Mouse (Mus musculus) midbrain, embryonic 15.5 days (tissue): ENCODE results near the gene Hnrnpl. TPM values are rescaled to one million over a fixed set of nuclear protein-coding genes. Genes with fewer than 3 reads are reported as not detected.
"Not testable (repeated sequence)": the region's sequence is repeated elsewhere in the genome, so short reads cannot be mapped to it uniquely, and the experiment has no call there.

ENCODE experiments used
- ATAC-seq: fragments of 200-750 bp; cut with Nextera tagmentation; replicated peaks from 2 replicates; pipeline ENCODE4 v1.8.0; 2017; ENCODE audit warnings: moderate TSS enrichment
- H3K27ac ChIP-seq: fragments of 300-500 bp; sonication (generic); 2 replicates; pipeline ENCODE4 v1.5.1; 2015; ENCODE audit warnings: mild to moderate bottlenecking, inconsistent platforms
- H3K27me3 ChIP-seq: fragments of 300-500 bp; sonication (generic); replicated peaks from 2 replicates; pipeline ENCODE4 v1.6.1; 2015; ENCODE audit warnings: inconsistent platforms
- H3K36me3 ChIP-seq: fragments of 300-500 bp; sonication (generic); replicated peaks from 2 replicates; pipeline ENCODE4 v1.6.1; 2015; ENCODE audit warnings: inconsistent platforms
- H3K4me1 ChIP-seq: fragments of 300-500 bp; sonication (generic); 2 replicates; pipeline ENCODE4 v1.6.1; 2015; ENCODE audit warnings: inconsistent platforms
- H3K4me2 ChIP-seq: fragments of 300-500 bp; sonication (generic); 2 replicates; pipeline ENCODE4 v1.6.1; 2015; ENCODE audit warnings: inconsistent platforms, mild to moderate bottlenecking, moderate library complexity
- H3K4me3 ChIP-seq: fragments of 300-500 bp; sonication (generic); 2 replicates; pipeline ENCODE4 v1.5.1; 2015; ENCODE audit warnings: mild to moderate bottlenecking, inconsistent platforms
- H3K9ac ChIP-seq: fragments of 300-500 bp; sonication (generic); 2 replicates; pipeline ENCODE4 v1.6.1; 2015; ENCODE audit warnings: mild to moderate bottlenecking, inconsistent platforms
- H3K9me3 ChIP-seq: fragments of 300-500 bp; sonication (generic); 2 replicates; pipeline ENCODE4 v1.6.1; 2016; ENCODE audit warnings: inconsistent platforms
- WGBS: fragments of 180-500 bp; shearing (Covaris S2); methylation state at CpG from one replicate; pipeline ENCODE4 v1.1.7; 2015; ENCODE audit warnings: mixed read lengths; 5-methylcytosine and 5-hydroxymethylcytosine counted together
- polyA plus RNA-seq: library from polyadenylated mRNA; unstranded; fragments of >200 nt; fragmentation: Nextera tagmentation; extraction: Ambion mirVana; gene quantifications from 2 replicates; pipeline ENCODE4 v1.2.1, GENCODE M21; 2015

The Hnrnpl gene
- polyA plus RNA-seq, 1 experiment from 2014 or later, result 175 TPM

GRCm38 (mm10) chr7:28847273-28847672 lies 38.9 kb downstream of the Hnrnpl start:
- Histone ChIP-seq H3K9me3 (no peaks in the 10 kb centered on the region), H3K36me3 (no peaks in the 10 kb centered on the region), H3K27ac (no peak overlapping the region), H3K27me3 (no peaks in the 10 kb centered on the region), H3K9ac (no peak overlapping the region), H3K4me1 (no peaks in the 10 kb centered on the region), H3K4me2 (no peak overlapping the region), H3K4me3 (no peak overlapping the region)
- ATAC-seq, result no peak
- WGBS, result 82% methylated on average over 1 of the region's 1 CpGs

GRCm38 (mm10) chr7:28849700-28850236 lies 41.4 kb downstream of the Hnrnpl start:
- no peaks in the 10 kb centered on the region for H3K9me3 ChIP-seq
- H3K27me3 ChIP-seq, result no peaks in the 10 kb centered on the region
- WGBS, result 64% methylated on average over 1 of the region's 1 CpGs
- H3K27ac ChIP-seq, result no peak overlapping the region
- H3K9ac ChIP-seq, result no peak overlapping the region
- H3K36me3 ChIP-seq, result no peaks in the 10 kb centered on the region
- H3K4me3 ChIP-seq, result no peak overlapping the region
- no peak for ATAC-seq
- H3K4me1 ChIP-seq, result no peaks in the 10 kb centered on the region
- no peak overlapping the region for H3K4me2 ChIP-seq

GRCm38 (mm10) chr7:28850642-28851041 lies 42.3 kb downstream of the Hnrnpl start:
- Histone ChIP-seq H3K27ac (no peak overlapping the region), H3K4me2 (no peak overlapping the region), H3K27me3 (no peaks in the 10 kb centered on the region), H3K4me1 (no peaks in the 10 kb centered on the region), H3K9me3 (no peaks in the 10 kb centered on the region), H3K9ac (no peak overlapping the region), H3K4me3 (no peak overlapping the region), H3K36me3 (no peaks in the 10 kb centered on the region)
- no peak for ATAC-seq
- 79% methylated on average over 4 of the region's 4 CpGs for whole genome bisulfite sequencing

- Histone ChIP-seq H3K4me2 (no peak overlapping the region), H3K4me3 (no peak overlapping the region), H3K9ac (no peak overlapping the region), H3K27me3 (no peaks in the 10 kb centered on the region), H3K36me3 (no peaks in the 10 kb centered on the region), H3K4me1 (no peaks in the 10 kb centered on the region), H3K27ac (no peak overlapping the region), H3K9me3 (no peaks in the 10 kb centered on the region)
- no peak for ATAC-seq
- 90% methylated on average over 2 of the region's 2 CpGs for WGBS
These were observed 51.6 kb downstream of the Hnrnpl start for GRCm38 (mm10) chr7:28859953-28860352.

- 82% methylated on average over 6 of the region's 6 CpGs for WGBS
- no peaks in the 10 kb centered on the region for H3K9me3 ChIP-seq
- ATAC-seq, result no peak
- no peaks in the 10 kb centered on the region for H3K36me3 ChIP-seq
- H3K4me3 ChIP-seq, result no peak overlapping the region
- no peak overlapping the region for H3K4me2 ChIP-seq
- H3K9ac ChIP-seq, result no peak overlapping the region
- no peak overlapping the region for H3K27ac ChIP-seq
- H3K27me3 ChIP-seq, result no peaks in the 10 kb centered on the region
- H3K4me1 ChIP-seq, result 0 out of 2 replicates have a peak, but pooled peaks cover 5% of the 10 kb centered on the region
These were observed 52.6 kb downstream of the Hnrnpl start for GRCm38 (mm10) chr7:28860898-28861297.

- Histone ChIP-seq H3K27me3 (no peaks in the 10 kb centered on the region), H3K9ac (no peak overlapping the region), H3K4me1 (0 out of 2 replicates have a peak, but pooled peaks cover 5% of the 10 kb centered on the region), H3K36me3 (no peaks in the 10 kb centered on the region), H3K4me2 (no peak overlapping the region), H3K9me3 (no peaks in the 10 kb centered on the region), H3K4me3 (no peak overlapping the region), H3K27ac (no peak overlapping the region)
- ATAC-seq, result no peak
- 85% methylated on average over 15 of the region's 15 CpGs for WGBS
These were observed 54.6 kb downstream of the Hnrnpl start for GRCm38 (mm10) chr7:28862817-28863499.

GRCm38 (mm10) chr7:28863540-28863939 lies 55.2 kb downstream of the Hnrnpl start, which contains the start of gene Lgals7:
Gene Lgals7, plus strand, starts transcription at chr7:28863853.
- Histone ChIP-seq H3K27ac (no peak within 1 kb of the TSS), H3K4me2 (no peak within 1 kb of the TSS)

GRCm38 (mm10) chr7:28864288-28864750 lies 56.0 kb downstream of the Hnrnpl start:
- Histone ChIP-seq H3K9ac (no peak overlapping the region), H3K4me2 (no peak overlapping the region), H3K27ac (no peak overlapping the region), H3K4me3 (no peak overlapping the region), H3K9me3 (no peaks in the 10 kb centered on the region), H3K36me3 (no peaks in the 10 kb centered on the region), H3K4me1 (0 out of 2 replicates have a peak, but pooled peaks cover 5% of the 10 kb centered on the region), H3K27me3 (no peaks in the 10 kb centered on the region)
- 45% methylated on average over 9 of the region's 9 CpGs for WGBS
- no peak for ATAC-seq

More at GRCm38 (mm10) chr7:28863540-28863939, 55.2 kb downstream of the Hnrnpl start, which contains the start of gene Lgals7:
- Histone ChIP-seq H3K9me3 (no peaks in the 10 kb centered on the region), H3K27me3 (no peaks in the 10 kb centered on the region), H3K4me1 (0 out of 2 replicates have a peak, but pooled peaks cover 5% of the 10 kb centered on the region), H3K4me3 (no peak within 1 kb of the TSS), H3K9ac (no peak within 1 kb of the TSS), H3K36me3 (no peaks in the 10 kb centered on the region)
- ATAC-seq, result no peak
- 85% methylated on average over 6 of the region's 6 CpGs for WGBS

GRCm38 (mm10) chr7:28865481-28866300 lies 57.4 kb downstream of the Hnrnpl start:
- no peaks in the 10 kb centered on the region for H3K9me3 ChIP-seq
- H3K9ac ChIP-seq, result peak overlapping the region; percentile 13; the same call in 1 of the 2 replicates
- H3K36me3 ChIP-seq, result no peaks in the 10 kb centered on the region
- 0 out of 2 replicates have a peak, but pooled peaks cover 5% of the 10 kb centered on the region for H3K4me1 ChIP-seq
- no peaks in the 10 kb centered on the region for H3K27me3 ChIP-seq
- H3K27ac ChIP-seq, result no peak overlapping the region
- peak overlapping the region; percentile 57 for H3K4me2 ChIP-seq
- peak; percentile 58 for ATAC-seq
- 47% methylated on average over 33 of the region's 33 CpGs for WGBS
- peak overlapping the region; percentile 30 for H3K4me3 ChIP-seq

- no peak for ATAC-seq
- H3K27me3 ChIP-seq, result no peaks in the 10 kb centered on the region
- H3K9ac ChIP-seq, result no peak overlapping the region
- no peaks in the 10 kb centered on the region for H3K36me3 ChIP-seq
- H3K4me3 ChIP-seq, result no peak overlapping the region
- no peak overlapping the region for H3K4me2 ChIP-seq
- H3K27ac ChIP-seq, result no peak overlapping the region
- no peaks in the 10 kb centered on the region for H3K9me3 ChIP-seq
- 0 out of 2 replicates have a peak, but pooled peaks cover 5% of the 10 kb centered on the region for H3K4me1 ChIP-seq
- 94% methylated on average over 28 of the region's 28 CpGs for WGBS
These were observed 58.6 kb downstream of the Hnrnpl start for GRCm38 (mm10) chr7:28866769-28867507.

- H3K9me3 ChIP-seq, ATAC-seq, H3K4me2 ChIP-seq, H3K27me3 ChIP-seq, H3K4me1 ChIP-seq, H3K4me3 ChIP-seq, H3K9ac ChIP-seq, H3K36me3 ChIP-seq, H3K27ac ChIP-seq: not testable (repeated sequence)
- WGBS, result 30% methylated on average over 23 of the region's 23 CpGs
These were observed 59.4 kb downstream of the Hnrnpl start for GRCm38 (mm10) chr7:28867508-28868340.
